22 mouse cellular contexts compared by ENCODE assay signal in genomic region chr3:52188303-52188702, GRCm38 (mm10).
DNase-seq lines count a peak whose midpoint lies in the region; ATAC-seq and TF ChIP-seq lines count a peak whose summit lies in the region.
"Had no signal": no experiment of that assay in that cellular context is flagged by ENCODE, and none has a peak within 500 bp of the region (broad histone marks: within the 10 kb centered on the region; RNA-seq: fewer than 3 reads in every experiment).

No protein-coding gene starts in this region.

- ATAC-seq in forebrain, embryonic 11.5 days (replicated peaks; ENCODE audit: low FRiP score), result no peak
- no peak for ATAC-seq in forebrain, embryonic 14.5 days
- no peak for ATAC-seq in hindbrain, postnatal 0 days
- ATAC-seq in midbrain, embryonic 11.5 days (ENCODE audit: low FRiP score), result no peak
- ATAC-seq: activated CD4-positive, CD25-positive, alpha-beta regulatory T cell, adult 4 months; forebrain, embryonic 13.5 days; forebrain, postnatal 0 days had no signal

- no peak overlapping the region for H3K4me3 ChIP-seq in forebrain, embryonic 11.5 days (ENCODE audit: low read depth, low read length)
- H3K4me3 ChIP-seq in forebrain, embryonic 14.5 days (ENCODE audit: low read depth, low read length), result no peak overlapping the region
- H3K4me3 ChIP-seq in hindbrain, embryonic 10.5 days, result no peak overlapping the region
- no peak overlapping the region for H3K4me3 ChIP-seq in hindbrain, postnatal 0 days (ENCODE audit: low read length)
- H3K4me3 ChIP-seq in midbrain, embryonic 11.5 days (ENCODE audit: low read depth, low read length), result no peak overlapping the region
- no peak overlapping the region for H3K4me3 ChIP-seq in midbrain, embryonic 10.5 days
- H3K4me3 ChIP-seq: embryonic facial prominence, embryonic 13.5 days; erythroblast, embryonic 14.5 days; forebrain, embryonic 13.5 days; gastrocnemius, adult 2 months had no signal

- no peak overlapping the region for H3K4me2 ChIP-seq in forebrain, embryonic 11.5 days (ENCODE audit: low read depth, low read length, severe bottlenecking)
- H3K4me2 ChIP-seq in forebrain, embryonic 14.5 days (ENCODE audit: low read length), result no peak overlapping the region
- no peak overlapping the region for H3K4me2 ChIP-seq in hindbrain, postnatal 0 days (ENCODE audit: low read depth, low read length)
- H3K4me2 ChIP-seq in midbrain, embryonic 11.5 days, result no peak overlapping the region
- H3K4me2 ChIP-seq: embryonic facial prominence, embryonic 13.5 days; forebrain, embryonic 13.5 days; heart, embryonic 11.5 days; hindbrain, embryonic 14.5 days had no signal

- H3K27me3 ChIP-seq in forebrain, embryonic 11.5 days (ENCODE audit: control insufficient read depth, insufficient read depth, low read length), result no peaks in the 10 kb centered on the region; the same call in 1 of the 2 replicates
- no peaks in the 10 kb centered on the region for H3K27me3 ChIP-seq in forebrain, embryonic 14.5 days (replicated peaks; ENCODE audit: control insufficient read depth, insufficient read depth, low read length)
- peaks cover 5% of the 10 kb centered on the region; the same call in 1 of the 2 replicates for H3K27me3 ChIP-seq in hindbrain, embryonic 10.5 days (ENCODE audit: insufficient read depth, poor library complexity, severe bottlenecking)
- H3K27me3 ChIP-seq in hindbrain, postnatal 0 days (ENCODE audit: insufficient read depth, low read length), result no peaks in the 10 kb centered on the region
- no peaks in the 10 kb centered on the region for H3K27me3 ChIP-seq in midbrain, embryonic 11.5 days (ENCODE audit: control insufficient read depth, insufficient read depth, low read length)
- no peaks in the 10 kb centered on the region; the same call in 1 of the 2 replicates for H3K27me3 ChIP-seq in midbrain, embryonic 10.5 days (ENCODE audit: low read depth, poor library complexity, severe bottlenecking)
- H3K27me3 ChIP-seq: embryonic facial prominence, embryonic 13.5 days; forebrain, embryonic 13.5 days had no signal

- peak; percentile 20 for DNase-seq in forebrain, embryonic 11.5 days (ENCODE audit: low spot score)
- DNase-seq in forebrain, embryonic 14.5 days (ENCODE audit: low spot score), result no peak
- peak; percentile 1 for DNase-seq in hindbrain, embryonic 10.5 days (ENCODE audit: low spot score)
- no peak for DNase-seq in hindbrain, postnatal 0 days (ENCODE audit: low spot score)
- DNase-seq in midbrain, embryonic 11.5 days (ENCODE audit: low spot score, missing footprints), result peak; percentile 69
- DNase-seq in midbrain, embryonic 10.5 days (ENCODE audit: low spot score), result no peak
- no peak for DNase-seq in cerebellum, postnatal 4 days (ENCODE audit: low spot score in 2 of 2)
- DNase-seq: adrenal gland, adult 8-10 months; adrenal gland, postnatal 25 days; cerebellum, adult 11-12 months; cerebellum, adult 8-10 months; cerebellum, postnatal 14 days; forebrain, postnatal 0 days; gastrocnemius, adult 2 months; gastrocnemius, postnatal 14 days; heart, adult 18-20 months had no signal

- no peaks in the 10 kb centered on the region for H3K9me3 ChIP-seq in forebrain, embryonic 11.5 days (ENCODE audit: control insufficient read depth, low read length)
- H3K9me3 ChIP-seq in forebrain, embryonic 14.5 days (replicated peaks; ENCODE audit: control insufficient read depth, low read length), result no peaks in the 10 kb centered on the region
- H3K9me3 ChIP-seq in hindbrain, embryonic 10.5 days, result no peaks in the 10 kb centered on the region
- no peaks in the 10 kb centered on the region for H3K9me3 ChIP-seq in hindbrain, postnatal 0 days (ENCODE audit: low read length)
- H3K9me3 ChIP-seq in midbrain, embryonic 11.5 days (ENCODE audit: control insufficient read depth, low read length), result no peaks in the 10 kb centered on the region
- H3K9me3 ChIP-seq in midbrain, embryonic 10.5 days (replicated peaks), result no peaks in the 10 kb centered on the region
- H3K9me3 ChIP-seq: embryonic facial prominence, embryonic 13.5 days; forebrain, embryonic 13.5 days had no signal

- H3K9ac ChIP-seq in forebrain, embryonic 11.5 days (ENCODE audit: low read length), result no peak overlapping the region
- H3K9ac ChIP-seq in forebrain, embryonic 14.5 days (ENCODE audit: low read length), result no peak overlapping the region
- no peak overlapping the region for H3K9ac ChIP-seq in hindbrain, postnatal 0 days (replicated peaks; ENCODE audit: low read length)
- H3K9ac ChIP-seq in midbrain, embryonic 11.5 days (ENCODE audit: low read length), result no peak overlapping the region
- H3K9ac ChIP-seq: embryonic facial prominence, embryonic 13.5 days; forebrain, embryonic 13.5 days; forebrain, postnatal 0 days; hindbrain, embryonic 14.5 days had no signal

- H3K27ac ChIP-seq in forebrain, embryonic 11.5 days (ENCODE audit: low read depth, low read length), result no peak overlapping the region
- H3K27ac ChIP-seq in forebrain, embryonic 14.5 days (ENCODE audit: low read depth, low read length), result no peak overlapping the region
- no peak overlapping the region for H3K27ac ChIP-seq in hindbrain, embryonic 10.5 days
- H3K27ac ChIP-seq in hindbrain, postnatal 0 days, result no peak overlapping the region
- no peak overlapping the region for H3K27ac ChIP-seq in midbrain, embryonic 11.5 days (ENCODE audit: low read depth, low read length)
- no peak overlapping the region for H3K27ac ChIP-seq in midbrain, embryonic 10.5 days (replicated peaks)
- H3K27ac ChIP-seq: embryonic facial prominence, embryonic 13.5 days; forebrain, embryonic 13.5 days; gastrocnemius, adult 2 months; hindbrain, embryonic 14.5 days had no signal

- WGBS in forebrain, embryonic 11.5 days, result 85% methylated on average over 6 of the region's 6 CpGs
- 91% methylated on average over 6 of the region's 6 CpGs for WGBS in forebrain, embryonic 14.5 days
- 88% methylated on average over 6 of the region's 6 CpGs for WGBS in hindbrain, embryonic 10.5 days
- WGBS in hindbrain, postnatal 0 days, result 88% methylated on average over 6 of the region's 6 CpGs
- WGBS in midbrain, embryonic 11.5 days, result 90% methylated on average over 6 of the region's 6 CpGs
- WGBS in midbrain, embryonic 10.5 days, result 88% methylated on average over 6 of the region's 6 CpGs

- peaks cover 3% of the 10 kb centered on the region; the same call in 1 of the 2 replicates for H3K4me1 ChIP-seq in forebrain, embryonic 11.5 days (replicated peaks; ENCODE audit: control insufficient read depth, insufficient read depth, low read length)
- H3K4me1 ChIP-seq in forebrain, embryonic 14.5 days (ENCODE audit: control insufficient read depth, insufficient read depth, low read length), result no peaks in the 10 kb centered on the region
- peaks cover 42% of the 10 kb centered on the region for H3K4me1 ChIP-seq in hindbrain, embryonic 10.5 days (replicated peaks)
- H3K4me1 ChIP-seq in hindbrain, postnatal 0 days (ENCODE audit: insufficient read depth, low read length), result no peaks in the 10 kb centered on the region
- peaks cover 3% of the 10 kb centered on the region; the same call in 1 of the 2 replicates for H3K4me1 ChIP-seq in midbrain, embryonic 11.5 days (ENCODE audit: control insufficient read depth, insufficient read depth, low read length)
- peaks cover 44% of the 10 kb centered on the region for H3K4me1 ChIP-seq in midbrain, embryonic 10.5 days

- no peak for TF ChIP-seq CTCF in hindbrain, postnatal 0 days (IDR thresholded peaks at IDR 0.05; ENCODE audit: low read depth)

- no peaks in the 10 kb centered on the region for H3K36me3 ChIP-seq in forebrain, embryonic 11.5 days (ENCODE audit: control insufficient read depth, insufficient read depth, low read length)
- H3K36me3 ChIP-seq in forebrain, embryonic 14.5 days (ENCODE audit: control insufficient read depth, insufficient read depth, low read length), result no peaks in the 10 kb centered on the region
- H3K36me3 ChIP-seq in hindbrain, embryonic 10.5 days, result no peaks in the 10 kb centered on the region
- H3K36me3 ChIP-seq in hindbrain, postnatal 0 days (ENCODE audit: insufficient read depth, low read length), result no peaks in the 10 kb centered on the region
- no peaks in the 10 kb centered on the region for H3K36me3 ChIP-seq in midbrain, embryonic 11.5 days (ENCODE audit: control insufficient read depth, insufficient read depth, low read length)
- H3K36me3 ChIP-seq in midbrain, embryonic 10.5 days, result no peaks in the 10 kb centered on the region
- H3K36me3 ChIP-seq: embryonic facial prominence, embryonic 13.5 days had no signal

Comparison
In these comparisons a context has a peak if more than half of its experiments do, and no peak if none do; other contexts are left out.
1. DNase-seq: peak in forebrain, embryonic 11.5 days (single experiment), hindbrain, embryonic 10.5 days (single experiment) and midbrain, embryonic 11.5 days (single experiment); none in forebrain, embryonic 14.5 days (single experiment), hindbrain, postnatal 0 days (single experiment), midbrain, embryonic 10.5 days (single experiment) and cerebellum, postnatal 4 days (0 of 2).